Mouse (Mus musculus): ENCODE measurements around the gene Scgb2b27. TPM values are rescaled to one million over a fixed set of nuclear protein-coding genes. Genes with fewer than 3 reads are reported as not detected.

Scgb2b27 gene
- not detected for polyA plus RNA-seq (2014; fragmentation: Illumina TruSeq; extraction: RNeasy Lipid Tissue Mini Kit (QIAGEN cat#74804); ENCODE audit: low read depth, low replicate concordance)

GRCm38 (mm10) chr7:34013842-34014241 is at the start of gene Scgb2b27:
Scgb2b27 (minus strand) TSS chr7:34013942.

GRCm38 (mm10) chr7:34021183-34021582 is 7.4 kb upstream of the Scgb2b27 start, which contains the start of gene Scgb1b27:
Scgb1b27 (plus strand) TSS chr7:34021483.

Other genes starting within 250 kb of the Scgb2b27 start
- gene Scgb2b26, start 68.9 kb downstream of the Scgb2b27 start, polyA plus RNA-seq (2014; fragmentation: Illumina TruSeq; extraction: RNeasy Lipid Tissue Mini Kit (QIAGEN cat#74804); ENCODE audit: low read depth, low replicate concordance), result not detected
- not detected for gene Scgb1b27, start 7.5 kb upstream of the Scgb2b27 start, polyA plus RNA-seq (2014; fragmentation: Illumina TruSeq; extraction: RNeasy Lipid Tissue Mini Kit (QIAGEN cat#74804); ENCODE audit: low read depth, low replicate concordance)
- not detected for gene Scgb1b30, start 81.5 kb upstream of the Scgb2b27 start, polyA plus RNA-seq (2014; fragmentation: Illumina TruSeq; extraction: RNeasy Lipid Tissue Mini Kit (QIAGEN cat#74804); ENCODE audit: low read depth, low replicate concordance)
- gene Wtip, start 119.3 kb upstream of the Scgb2b27 start, polyA plus RNA-seq (2014; fragmentation: Illumina TruSeq; extraction: RNeasy Lipid Tissue Mini Kit (QIAGEN cat#74804); ENCODE audit: low read depth, low replicate concordance), result 0.53 TPM
- 60.7 TPM for gene Uba2, start 155.7 kb upstream of the Scgb2b27 start, polyA plus RNA-seq (2014; fragmentation: Illumina TruSeq; extraction: RNeasy Lipid Tissue Mini Kit (QIAGEN cat#74804); ENCODE audit: low read depth, low replicate concordance)
- gene Pdcd2l, start 182.7 kb upstream of the Scgb2b27 start, polyA plus RNA-seq (2014; fragmentation: Illumina TruSeq; extraction: RNeasy Lipid Tissue Mini Kit (QIAGEN cat#74804); ENCODE audit: low read depth, low replicate concordance), result 3.2 TPM
- gene Gpi1, start 216.4 kb upstream of the Scgb2b27 start, polyA plus RNA-seq (2014; fragmentation: Illumina TruSeq; extraction: RNeasy Lipid Tissue Mini Kit (QIAGEN cat#74804); ENCODE audit: low read depth, low replicate concordance), result 39.9 TPM
- not detected for gene Gm6096, start 237.1 kb upstream of the Scgb2b27 start, polyA plus RNA-seq (2014; fragmentation: Illumina TruSeq; extraction: RNeasy Lipid Tissue Mini Kit (QIAGEN cat#74804); ENCODE audit: low read depth, low replicate concordance)

All from kidney, adult 10 weeks (tissue).